Mouse (Mus musculus): ENCODE data around the gene Ednra. TPM values are rescaled to one million over a fixed set of nuclear protein-coding genes. Genes with fewer than 3 reads are reported as not detected.
"Not testable (repeated sequence)": the region's sequence is repeated elsewhere in the genome, so short reads cannot be mapped to it uniquely, and the experiment has no call there.

The Ednra gene
- polyA plus RNA-seq, 1 experiment from 2014 or later = 11.9 TPM

- no peak overlapping the region for H3K27ac ChIP-seq (replicated peaks)
- 81% methylated on average over 7 of the region's 7 CpGs for WGBS
These were observed 9.8 kb downstream of the Ednra start for GRCm38 (mm10) chr8:77714455-77714854.

GRCm38 (mm10) chr8:77713688-77714087 is 10.6 kb downstream of the Ednra start:
- WGBS = 91% methylated on average over 5 of the region's 5 CpGs
- H3K27me3 ChIP-seq = no peaks in the 10 kb centered on the region
- ATAC-seq (ENCODE audit: low FRiP score, low read depth) = no peak

More at GRCm38 (mm10) chr8:77714455-77714854, 9.8 kb downstream of the Ednra start:
- no peaks in the 10 kb centered on the region for H3K36me3 ChIP-seq
- H3K4me2 ChIP-seq (replicated peaks) = no peak overlapping the region
- no peaks in the 10 kb centered on the region for H3K4me1 ChIP-seq
- ATAC-seq (ENCODE audit: low FRiP score, low read depth) = no peak
- H3K27me3 ChIP-seq = no peaks in the 10 kb centered on the region
- no peak overlapping the region for H3K9ac ChIP-seq (replicated peaks)
- H3K9me3 ChIP-seq = no peaks in the 10 kb centered on the region
- H3K4me3 ChIP-seq = no peak overlapping the region

GRCm38 (mm10) chr8:77704768-77705167 is 19.5 kb downstream of the Ednra start:
- Histone ChIP-seq H3K36me3 (no peaks in the 10 kb centered on the region), H3K4me3 (no peak overlapping the region), H3K4me2 (replicated peaks) (no peak overlapping the region), H3K27ac (replicated peaks) (no peak overlapping the region), H3K4me1 (no peaks in the 10 kb centered on the region), H3K9me3 (no peaks in the 10 kb centered on the region), H3K9ac (replicated peaks) (no peak overlapping the region), H3K27me3 (no peaks in the 10 kb centered on the region)
- no peak for ATAC-seq (ENCODE audit: low FRiP score, low read depth)
- WGBS = 90% methylated on average over 4 of the region's 4 CpGs

More at GRCm38 (mm10) chr8:77713688-77714087, 10.6 kb downstream of the Ednra start:
- Histone ChIP-seq H3K4me3 (no peak overlapping the region), H3K9me3 (no peaks in the 10 kb centered on the region), H3K27ac (replicated peaks) (no peak overlapping the region), H3K36me3 (no peaks in the 10 kb centered on the region), H3K4me2 (replicated peaks) (no peak overlapping the region), H3K4me1 (no peaks in the 10 kb centered on the region), H3K9ac (replicated peaks) (no peak overlapping the region)

GRCm38 (mm10) chr8:77698028-77698427 is 26.2 kb downstream of the Ednra start:
- no peak for ATAC-seq (ENCODE audit: low FRiP score, low read depth)
- Histone ChIP-seq H3K27ac (replicated peaks) (no peak overlapping the region), H3K9ac (replicated peaks) (no peak overlapping the region), H3K36me3 (no peaks in the 10 kb centered on the region), H3K27me3 (no peaks in the 10 kb centered on the region), H3K9me3 (no peaks in the 10 kb centered on the region), H3K4me1 (no peaks in the 10 kb centered on the region), H3K4me3 (no peak overlapping the region), H3K4me2 (replicated peaks) (no peak overlapping the region)
- WGBS = 79% methylated on average over 10 of the region's 10 CpGs

- Histone ChIP-seq H3K36me3 (no peaks in the 10 kb centered on the region), H3K4me2 (replicated peaks) (no peak overlapping the region), H3K27me3 (no peaks in the 10 kb centered on the region), H3K4me3 (no peak overlapping the region), H3K4me1 (no peaks in the 10 kb centered on the region), H3K9me3 (no peaks in the 10 kb centered on the region), H3K27ac (replicated peaks) (no peak overlapping the region), H3K9ac (replicated peaks) (no peak overlapping the region)
- 88% methylated on average over 4 of the region's 4 CpGs for WGBS
- no peak for ATAC-seq (ENCODE audit: low FRiP score, low read depth)
These were observed 28.1 kb downstream of the Ednra start for GRCm38 (mm10) chr8:77696182-77696581.

- no peaks in the 10 kb centered on the region for H3K36me3 ChIP-seq
- H3K9me3 ChIP-seq = no peaks in the 10 kb centered on the region
- no peak overlapping the region for H3K4me3 ChIP-seq
- H3K27ac ChIP-seq (replicated peaks) = no peak overlapping the region
- no peaks in the 10 kb centered on the region for H3K27me3 ChIP-seq
- no peak for ATAC-seq (ENCODE audit: low FRiP score, low read depth)
- no peak overlapping the region for H3K4me2 ChIP-seq (replicated peaks)
- 47% methylated on average over 5 of the region's 5 CpGs for WGBS
- H3K4me1 ChIP-seq = no peaks in the 10 kb centered on the region
- no peak overlapping the region for H3K9ac ChIP-seq (replicated peaks)
These were observed 28.7 kb downstream of the Ednra start for GRCm38 (mm10) chr8:77695486-77696058.

GRCm38 (mm10) chr8:77695070-77695469 is 29.2 kb downstream of the Ednra start:
- Histone ChIP-seq H3K36me3 (no peaks in the 10 kb centered on the region), H3K9ac (replicated peaks) (no peak overlapping the region), H3K9me3 (no peaks in the 10 kb centered on the region), H3K27me3 (no peaks in the 10 kb centered on the region), H3K4me2 (replicated peaks) (no peak overlapping the region), H3K4me3 (no peak overlapping the region), H3K27ac (replicated peaks) (no peak overlapping the region), H3K4me1 (no peaks in the 10 kb centered on the region)
- ATAC-seq (ENCODE audit: low FRiP score, low read depth) = no peak
- WGBS = 88% methylated on average over 3 of the region's 3 CpGs

GRCm38 (mm10) chr8:77694588-77694987 is 29.7 kb downstream of the Ednra start:
- H3K4me1 ChIP-seq = no peaks in the 10 kb centered on the region
- ATAC-seq (ENCODE audit: low FRiP score, low read depth) = no peak
- 88% methylated on average over 4 of the region's 4 CpGs for WGBS

GRCm38 (mm10) chr8:77689421-77690059 is 34.7 kb downstream of the Ednra start:
- not testable (repeated sequence) for H3K4me3 ChIP-seq; H3K4me2 ChIP-seq (replicated peaks); H3K27me3 ChIP-seq; H3K4me1 ChIP-seq; H3K27ac ChIP-seq (replicated peaks); H3K9me3 ChIP-seq; H3K36me3 ChIP-seq; H3K9ac ChIP-seq (replicated peaks); ATAC-seq (ENCODE audit: low FRiP score, low read depth)
- WGBS = 84% methylated on average over 7 of the region's 7 CpGs

More at GRCm38 (mm10) chr8:77694588-77694987, 29.7 kb downstream of the Ednra start:
- Histone ChIP-seq H3K9me3 (no peaks in the 10 kb centered on the region), H3K4me2 (replicated peaks) (no peak overlapping the region), H3K36me3 (no peaks in the 10 kb centered on the region), H3K9ac (replicated peaks) (no peak overlapping the region), H3K4me3 (no peak overlapping the region), H3K27me3 (no peaks in the 10 kb centered on the region), H3K27ac (replicated peaks) (no peak overlapping the region)

- Histone ChIP-seq H3K36me3 (no peaks in the 10 kb centered on the region), H3K9me3 (no peaks in the 10 kb centered on the region), H3K27ac (replicated peaks) (no peak overlapping the region), H3K4me1 (no peaks in the 10 kb centered on the region), H3K4me2 (replicated peaks) (no peak overlapping the region), H3K27me3 (no peaks in the 10 kb centered on the region), H3K9ac (replicated peaks) (no peak overlapping the region), H3K4me3 (no peak overlapping the region)
- no peak for ATAC-seq (ENCODE audit: low FRiP score, low read depth)
- WGBS = 74% methylated on average over 5 of the region's 5 CpGs
These were observed 35.3 kb downstream of the Ednra start for GRCm38 (mm10) chr8:77688978-77689377.

GRCm38 (mm10) chr8:77684372-77684771 is 39.9 kb downstream of the Ednra start:
- H3K27me3 ChIP-seq = no peaks in the 10 kb centered on the region
- WGBS = 91% methylated on average over 6 of the region's 6 CpGs
- no peak overlapping the region for H3K9ac ChIP-seq (replicated peaks)

GRCm38 (mm10) chr8:77683356-77684106 is 40.7 kb downstream of the Ednra start:
- Histone ChIP-seq H3K9ac (replicated peaks) (no peak overlapping the region), H3K4me1 (no peaks in the 10 kb centered on the region), H3K27me3 (no peaks in the 10 kb centered on the region), H3K9me3 (no peaks in the 10 kb centered on the region), H3K4me2 (replicated peaks) (no peak overlapping the region), H3K27ac (replicated peaks) (no peak overlapping the region), H3K4me3 (no peak overlapping the region), H3K36me3 (no peaks in the 10 kb centered on the region)
- 86% methylated on average over 6 of the region's 6 CpGs for WGBS
- no peak for ATAC-seq (ENCODE audit: low FRiP score, low read depth)

More at GRCm38 (mm10) chr8:77684372-77684771, 39.9 kb downstream of the Ednra start:
- Histone ChIP-seq H3K9me3 (no peaks in the 10 kb centered on the region), H3K4me2 (replicated peaks) (no peak overlapping the region), H3K36me3 (no peaks in the 10 kb centered on the region), H3K4me3 (no peak overlapping the region), H3K4me1 (no peaks in the 10 kb centered on the region), H3K27ac (replicated peaks) (no peak overlapping the region)
- no peak for ATAC-seq (ENCODE audit: low FRiP score, low read depth)
